Mouse (Mus musculus) retina, embryonic 14.5 days (tissue): Measurements from ENCODE around the gene Irf2.

Experiments
- DNase-seq: peaks from one replicate; pipeline ENCODE4 v3.0.0-alpha.2; 2015; ENCODE audit warnings: low spot score

Irf2 gene

DNA sequence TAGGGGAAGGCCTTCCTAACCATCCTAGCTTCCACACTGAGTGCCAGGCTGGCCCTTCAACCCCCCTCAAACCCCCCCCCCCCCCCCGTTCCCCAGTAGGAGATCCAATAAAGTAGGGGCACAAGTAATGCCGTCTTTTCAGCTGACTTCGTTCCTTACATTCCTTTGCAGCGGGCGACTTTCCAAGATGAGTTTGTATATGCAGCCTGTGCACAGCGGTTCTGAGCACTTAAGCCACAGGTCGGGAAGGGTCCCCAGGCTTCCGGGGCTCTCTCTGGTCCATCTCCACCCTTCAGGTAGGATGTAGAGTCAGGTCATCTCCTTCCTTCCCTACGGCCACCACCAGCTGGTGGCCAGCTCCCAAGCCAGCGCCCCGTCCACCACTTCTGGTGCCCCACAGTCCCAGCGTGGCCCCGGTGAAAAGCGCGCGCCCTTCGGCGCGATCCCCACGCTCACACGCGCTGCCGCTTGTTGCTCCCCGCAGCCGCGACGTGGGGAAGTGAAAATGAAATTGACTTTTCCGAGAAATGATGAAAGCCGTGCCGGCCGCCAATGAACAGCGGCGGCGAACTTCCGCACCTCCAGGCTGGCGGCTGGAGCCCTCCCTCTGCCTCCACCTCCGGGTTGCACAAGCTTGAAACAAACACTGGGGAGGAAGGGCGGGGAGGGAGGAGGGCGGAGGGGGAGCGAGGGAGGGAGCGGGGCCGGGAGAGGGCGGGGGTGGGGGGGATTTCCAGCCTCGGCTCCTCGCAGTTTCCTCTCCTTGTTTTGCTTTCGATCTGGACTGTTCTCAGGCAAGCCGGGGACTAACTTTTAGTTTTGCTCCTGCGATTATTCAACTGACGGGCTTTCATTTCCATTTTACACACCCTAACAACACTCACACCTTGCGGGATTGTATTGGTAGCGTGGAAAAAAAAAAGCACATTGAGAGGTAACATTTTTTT, at the start of gene Irf2:
TSS of gene Irf2 (plus strand) at position 730 of the 947 bp plus-strand sequence.
- DNase-seq: peak; percentile 82

DNA sequence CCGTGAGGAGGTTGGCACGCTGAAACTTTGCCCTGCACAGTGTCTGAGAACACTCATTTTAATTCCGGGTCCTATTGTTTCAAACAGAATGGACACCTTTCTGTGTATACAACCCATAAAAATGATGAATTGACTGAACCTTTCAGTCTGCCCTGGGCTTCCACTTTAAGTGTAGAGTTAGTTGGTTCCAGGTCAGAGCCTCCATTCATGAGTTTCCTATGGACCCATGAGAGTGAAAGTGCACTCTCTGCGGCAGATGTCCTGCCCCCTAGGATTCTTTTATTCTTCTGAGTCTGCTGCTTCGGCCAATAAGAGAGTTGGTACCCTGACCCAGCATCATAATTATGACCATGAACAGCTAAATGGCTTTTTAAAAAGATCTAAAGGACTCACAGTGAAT, 49.4 kb upstream of the Irf2 start:
- DNase-seq: peak; percentile 36

DNA sequence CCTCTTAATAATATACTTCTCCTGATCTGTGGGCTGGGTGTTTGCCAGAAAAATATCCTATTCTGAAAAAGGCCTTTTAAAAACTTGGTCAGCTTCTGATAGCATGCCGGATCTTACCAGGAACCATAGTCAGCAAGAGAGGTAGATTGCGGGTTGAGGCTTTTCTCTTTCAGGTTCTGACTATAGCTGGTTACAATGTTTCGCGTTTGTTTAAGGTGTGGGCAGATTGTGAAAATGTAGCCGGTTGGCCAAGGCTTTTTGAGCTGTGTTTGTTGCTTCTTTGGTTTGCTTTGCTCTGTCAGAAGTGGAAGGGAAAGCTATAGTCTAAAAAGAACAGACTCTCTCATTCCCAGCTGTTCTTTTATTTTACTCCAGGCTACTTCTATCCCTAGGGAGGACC, 49.0 kb upstream of the Irf2 start:
- DNase-seq: no peak

DNA sequence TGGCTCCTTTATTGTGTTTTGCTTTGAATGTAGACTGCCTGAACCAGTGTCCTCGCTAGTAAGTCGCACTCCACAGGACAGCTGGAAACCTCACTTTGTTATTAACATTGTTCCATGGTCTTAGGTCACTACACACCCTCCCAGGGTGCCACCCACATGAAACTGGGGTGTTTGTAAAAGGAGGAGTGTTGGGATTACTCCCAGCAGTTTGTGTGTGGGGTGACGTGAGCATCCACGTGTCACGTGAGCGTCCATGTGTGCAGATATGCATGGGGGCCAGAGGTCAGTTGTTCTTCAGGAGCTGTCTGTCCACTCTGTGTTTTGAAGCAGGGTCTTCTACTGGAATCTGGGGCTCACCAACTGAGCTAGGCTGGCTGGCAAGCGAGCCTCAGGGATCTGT, 48.2 kb upstream of the Irf2 start:
- DNase-seq: no peak

DNA sequence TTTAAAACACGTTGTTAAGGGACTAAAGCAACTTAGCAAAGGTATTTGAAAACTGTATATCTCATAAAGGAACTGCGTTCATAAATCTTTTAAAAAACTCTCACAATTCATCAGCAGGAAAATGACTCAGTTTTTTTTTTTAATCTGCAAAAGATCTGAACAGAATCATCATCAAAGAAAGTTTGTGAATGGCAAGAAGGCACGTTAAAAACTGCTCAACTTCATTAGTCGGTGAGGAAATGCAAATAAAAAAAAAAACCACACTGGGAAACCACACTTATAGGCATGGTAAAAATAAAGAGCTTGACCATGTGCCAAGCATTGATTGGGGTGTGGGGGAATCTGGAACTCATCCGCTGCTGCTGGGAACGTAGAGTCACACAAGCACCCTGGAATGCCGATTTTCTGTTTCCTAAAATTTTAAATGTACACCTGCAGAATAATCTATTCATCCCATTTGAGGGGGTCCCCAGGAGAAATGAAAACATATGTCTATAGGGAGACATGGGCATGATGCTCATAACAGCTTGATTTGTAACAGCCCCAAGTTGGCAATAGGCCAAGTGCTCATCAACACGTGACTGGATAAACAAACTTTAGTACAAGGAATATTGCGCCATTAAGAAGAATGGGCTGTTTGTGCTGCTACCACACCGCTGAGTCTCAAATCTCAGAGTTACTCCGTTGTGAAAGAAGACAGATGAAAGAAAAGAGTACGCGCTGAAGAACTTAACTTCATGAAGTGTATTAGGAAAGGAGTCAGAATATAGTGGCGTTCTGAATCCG, 43.1 kb upstream of the Irf2 start:
- no peak for DNase-seq

DNA sequence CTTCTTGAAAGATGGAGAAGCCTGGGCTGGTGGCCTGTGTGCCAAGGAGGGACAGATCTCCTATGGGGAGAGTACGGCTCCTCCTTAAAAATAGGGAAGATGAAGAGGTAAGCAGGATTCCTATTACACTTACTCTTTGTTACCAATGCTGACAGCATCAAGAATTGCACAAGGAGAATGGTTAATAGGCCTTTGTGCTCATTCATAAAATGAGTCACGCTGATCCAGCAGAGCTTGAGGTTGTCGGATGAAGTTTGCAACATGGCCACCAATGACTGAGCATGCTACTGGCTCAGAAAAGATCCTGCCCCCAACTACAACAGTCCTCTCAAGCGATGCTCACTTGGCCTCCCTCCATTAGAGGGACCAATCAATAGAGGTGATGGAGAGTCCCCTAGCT, 42.0 kb upstream of the Irf2 start:
- no peak for DNase-seq

DNA sequence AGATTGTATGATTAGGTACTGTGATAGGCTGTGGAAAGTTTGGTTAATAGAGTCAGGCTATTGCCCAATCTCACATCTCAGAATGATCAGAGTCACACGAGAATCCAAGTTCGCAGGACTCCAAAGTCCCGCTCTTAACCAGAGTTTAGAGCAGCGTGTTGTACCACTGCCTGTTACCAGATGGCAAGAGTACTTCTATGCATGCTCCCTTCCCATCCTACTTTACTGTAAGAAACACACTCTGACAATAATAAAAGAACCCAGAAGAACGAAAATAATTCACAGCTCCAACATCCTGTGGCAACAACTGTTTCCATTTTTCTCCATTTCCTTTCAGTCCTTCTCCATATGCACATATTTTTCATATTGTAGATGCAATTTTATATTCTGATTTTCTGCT, 41.4 kb upstream of the Irf2 start:
- no peak for DNase-seq

DNA sequence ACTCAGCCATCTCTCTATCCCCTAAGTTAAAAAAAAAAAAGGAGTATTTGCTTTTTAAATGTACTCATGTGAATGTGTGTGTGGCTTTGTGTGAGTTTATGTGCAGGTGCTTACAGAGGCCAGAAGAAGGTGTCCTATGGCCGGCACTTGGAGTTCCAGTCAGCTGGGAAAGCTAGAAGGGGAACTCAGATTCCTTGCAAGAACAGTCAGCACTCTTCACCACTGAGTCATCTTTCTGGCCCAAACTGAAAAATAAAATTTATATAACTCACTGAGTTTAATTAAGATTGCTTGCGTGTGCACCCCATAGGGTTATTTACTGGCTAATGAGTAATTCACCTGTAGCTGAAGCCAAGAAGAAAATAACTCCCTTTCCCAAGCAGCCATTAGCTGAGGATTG, 34.4 kb upstream of the Irf2 start:
- no peak for DNase-seq

DNA sequence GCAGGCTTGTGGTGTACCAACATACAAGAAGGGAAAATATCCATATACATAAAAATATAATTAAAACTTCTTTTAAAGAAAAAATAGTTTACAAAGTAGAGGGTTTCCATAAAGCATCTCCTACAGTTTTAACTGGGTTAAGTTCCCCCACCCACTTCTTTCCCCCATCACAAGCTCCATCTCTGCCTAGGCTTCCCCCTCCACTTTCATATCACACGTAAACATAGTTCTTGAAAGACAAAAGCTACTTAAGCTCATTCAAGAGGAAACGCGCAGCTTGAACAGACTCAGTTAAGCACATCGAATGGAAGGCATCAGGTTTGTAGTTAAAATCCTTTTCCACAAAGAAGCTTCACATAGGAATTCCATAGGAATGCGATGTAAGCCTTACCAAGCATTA, 32.8 kb upstream of the Irf2 start:
- DNase-seq: no peak

DNA sequence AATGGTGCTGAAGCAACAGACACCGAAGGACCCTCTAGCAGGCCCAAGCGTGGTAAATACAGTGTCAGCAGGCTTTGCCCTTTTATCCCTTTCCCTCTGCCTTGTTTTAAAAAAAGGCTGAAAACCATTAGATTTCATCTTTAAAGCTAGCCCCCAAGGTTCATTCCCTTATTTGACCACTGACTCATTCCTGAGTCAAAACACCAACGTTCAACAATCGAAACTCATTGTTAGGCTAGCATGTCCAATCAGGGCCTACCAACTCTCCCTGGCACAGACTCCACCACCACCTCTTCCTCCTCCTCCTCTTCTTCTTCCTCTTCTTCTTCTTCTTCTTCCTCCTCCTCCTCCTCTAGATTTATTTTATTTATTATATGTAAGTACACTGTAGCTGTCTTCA, 30.2 kb upstream of the Irf2 start:
- DNase-seq: no peak

DNA sequence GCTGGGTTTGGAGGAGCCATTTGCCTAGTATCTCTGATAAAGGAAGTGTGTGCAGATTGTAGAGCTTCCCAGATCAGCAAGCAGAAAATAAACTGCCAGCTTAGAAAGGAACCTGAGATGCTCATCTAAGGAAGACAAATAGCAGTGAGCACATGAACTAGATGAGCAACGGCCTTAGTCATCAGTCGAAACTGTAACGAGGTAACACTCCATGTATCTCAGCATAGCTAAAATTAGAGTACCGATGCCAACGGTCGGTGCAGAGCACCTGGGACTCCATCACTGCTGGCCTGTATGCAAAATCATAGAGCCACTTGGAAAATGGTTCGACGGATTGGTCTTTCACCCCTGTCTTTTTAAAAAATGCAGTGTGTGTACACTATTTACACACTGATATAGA, 29.2 kb upstream of the Irf2 start:
- no peak for DNase-seq

DNA sequence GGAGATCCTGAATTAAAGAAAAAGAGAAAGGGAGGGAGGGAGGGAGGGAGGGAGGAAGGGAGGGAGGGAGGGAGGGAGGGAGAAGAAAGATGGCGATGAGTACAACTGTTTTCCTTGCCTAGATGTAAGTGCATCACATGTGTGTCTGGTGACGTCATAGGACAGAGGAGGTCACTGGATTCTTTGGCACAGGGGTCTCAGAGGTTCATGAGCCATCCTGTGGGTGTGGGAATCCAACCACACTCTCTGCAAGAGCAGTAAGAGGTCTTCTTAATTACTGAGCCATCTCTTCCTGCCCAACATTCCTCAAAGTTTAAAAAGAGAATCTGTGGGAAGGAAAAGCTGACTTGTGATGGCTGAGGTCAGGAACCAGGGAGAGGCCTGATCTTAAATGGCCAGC, 28.0 kb upstream of the Irf2 start:
- DNase-seq: no peak

DNA sequence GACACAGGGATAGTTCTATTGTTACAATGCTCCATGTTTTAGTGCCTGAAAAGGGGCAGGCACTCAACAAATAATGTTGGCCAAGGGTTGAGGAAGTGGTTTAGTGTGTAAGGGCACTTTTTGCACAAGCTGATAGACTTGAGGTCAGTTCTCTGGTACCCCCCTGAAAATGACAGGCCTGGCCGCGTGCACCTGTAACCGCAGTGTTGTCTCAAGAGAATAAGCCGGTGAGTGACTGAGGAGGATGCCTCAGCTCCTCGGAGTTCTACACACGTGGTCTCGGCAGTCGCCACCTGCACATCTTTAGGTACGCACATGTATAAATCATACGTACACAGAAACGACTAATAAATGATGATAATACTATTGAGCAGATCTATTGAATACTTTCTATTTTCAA, 26.4 kb upstream of the Irf2 start:
- DNase-seq: no peak

DNA sequence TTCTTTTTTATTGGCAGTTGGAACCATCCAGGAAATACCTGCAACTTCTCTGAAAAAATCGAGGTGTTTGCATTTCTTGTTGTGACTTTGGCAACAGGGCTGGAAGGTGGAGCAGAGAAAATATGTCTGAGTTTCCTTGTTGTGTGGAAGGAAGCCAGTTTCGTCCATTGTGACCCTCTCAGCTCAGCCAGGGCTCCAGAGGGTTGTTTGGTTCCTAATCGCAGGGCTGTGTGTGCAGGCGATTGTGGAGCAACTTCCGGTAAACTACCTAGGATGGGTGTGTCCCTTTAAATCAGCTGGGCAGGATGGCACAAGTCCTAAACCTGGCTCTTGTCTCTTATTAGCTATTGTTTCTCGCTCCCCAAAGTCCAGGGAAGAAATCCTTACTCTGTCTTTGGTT, 25.7 kb upstream of the Irf2 start:
- DNase-seq: no peak

DNA sequence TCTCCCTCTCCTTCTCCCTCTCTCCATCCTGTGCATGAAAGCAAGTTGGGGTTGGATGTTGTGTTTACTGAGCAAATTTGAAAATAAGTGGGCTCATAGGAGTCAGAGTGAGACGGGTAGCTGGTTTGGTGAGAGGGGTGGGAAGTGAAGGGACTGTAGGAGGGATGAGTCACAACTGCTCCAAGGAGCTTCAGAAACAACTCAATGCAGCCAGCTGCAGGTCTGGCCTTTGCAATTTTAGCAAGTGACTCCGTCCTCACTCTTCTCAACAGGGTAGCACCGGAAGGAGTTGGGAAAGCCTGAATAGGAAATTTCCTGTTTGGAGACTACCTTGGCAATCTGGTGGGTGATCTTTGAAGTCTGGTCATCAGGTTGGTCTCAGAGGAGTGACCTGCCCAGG, 25.1 kb upstream of the Irf2 start:
- no peak for DNase-seq

DNA sequence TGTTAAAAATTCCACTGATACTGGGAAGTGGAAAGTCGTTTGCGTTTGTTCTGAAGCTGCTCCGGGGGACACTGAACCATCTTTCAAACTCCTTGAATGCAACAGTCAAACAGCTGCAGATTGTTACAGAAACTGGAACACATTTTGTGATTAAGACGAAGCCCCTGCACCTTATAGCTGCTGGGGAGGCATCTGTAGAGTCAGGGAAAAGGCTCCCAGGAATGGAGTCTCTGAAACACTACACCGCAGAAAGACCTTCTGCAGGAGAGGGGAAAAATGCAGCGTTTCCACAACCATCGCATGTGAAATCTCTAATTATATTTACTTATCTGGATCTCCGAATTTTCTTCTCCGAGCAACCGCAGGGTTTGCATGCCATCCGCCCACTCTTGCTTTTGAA, 23.1 kb upstream of the Irf2 start:
- no peak for DNase-seq

DNA sequence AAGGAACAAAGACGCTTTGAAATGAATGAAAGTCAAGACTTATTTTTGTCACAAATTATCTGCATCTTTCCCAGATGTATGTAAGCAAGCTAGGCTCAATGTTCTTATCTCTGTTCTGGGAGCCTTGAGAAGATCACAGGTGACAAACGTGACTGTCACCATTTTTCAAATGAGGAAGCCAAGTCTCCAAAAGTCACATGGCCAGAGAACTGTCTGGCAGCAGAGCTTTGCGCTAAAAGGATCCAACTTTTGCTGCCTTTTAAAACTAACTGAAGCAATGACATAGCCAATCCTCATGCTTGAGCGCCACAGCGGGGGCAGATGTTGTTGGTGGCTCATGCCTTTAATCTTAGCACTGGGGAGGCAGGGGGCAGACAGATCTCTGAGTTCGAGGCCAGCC, 22.4 kb upstream of the Irf2 start:
- no peak for DNase-seq

DNA sequence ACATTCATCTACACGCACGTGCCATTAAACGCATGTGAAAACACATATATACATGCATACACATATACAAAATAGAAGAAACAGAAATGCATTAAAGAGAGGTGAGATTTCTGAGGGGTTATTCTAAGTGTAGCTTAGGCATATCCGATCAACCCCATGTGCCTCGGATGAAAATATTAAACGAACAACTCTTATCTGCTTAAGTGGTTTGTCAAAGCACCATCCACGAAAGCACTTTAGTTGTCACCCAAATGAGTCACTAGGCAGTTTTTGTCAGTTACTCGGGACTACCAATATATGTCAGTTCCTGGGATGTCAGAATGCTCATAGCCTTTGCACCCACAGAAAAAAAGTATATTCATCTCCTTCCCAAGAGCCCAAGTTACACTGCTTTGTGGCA, 21.2 kb upstream of the Irf2 start:
- no peak for DNase-seq

DNA sequence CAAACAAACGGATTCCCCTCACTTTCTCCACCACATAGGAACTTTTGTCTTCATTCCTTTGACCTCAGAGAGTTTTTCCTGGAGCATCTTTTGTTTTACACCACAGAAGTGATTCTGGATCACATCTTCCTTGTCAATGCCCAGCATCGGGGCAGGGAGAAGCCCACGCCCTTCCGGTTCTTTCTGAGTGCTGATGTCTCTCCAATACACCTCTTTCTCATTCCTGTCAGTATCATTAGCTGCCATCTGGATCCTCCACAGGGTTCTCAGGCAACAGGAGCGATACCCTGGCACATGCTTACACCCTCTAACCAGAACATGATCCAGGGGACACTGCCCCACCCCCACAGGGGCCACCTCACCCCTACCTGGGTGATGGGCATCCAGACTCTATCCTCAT, 20.8 kb upstream of the Irf2 start:
- DNase-seq: no peak

DNA sequence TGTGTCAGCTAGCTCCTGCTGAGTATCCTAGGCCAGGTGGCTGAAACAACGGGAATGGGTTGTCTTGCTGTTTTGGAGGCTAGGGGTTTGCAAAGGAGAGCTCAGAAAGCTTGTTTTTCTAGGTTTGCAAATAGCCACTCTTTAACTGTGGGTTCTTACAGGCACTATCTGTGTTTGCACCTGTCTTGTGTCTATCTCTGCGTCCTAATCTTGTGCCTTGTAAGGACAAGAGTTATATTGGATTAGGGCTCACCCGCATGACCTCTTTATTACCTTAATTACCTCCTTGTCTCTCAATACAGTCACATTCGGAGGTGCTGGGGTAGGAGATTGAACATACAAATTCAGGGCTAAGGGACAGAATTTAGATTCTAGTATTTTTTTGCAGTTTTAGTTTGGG, 18.9 kb upstream of the Irf2 start:
- no peak for DNase-seq

DNA sequence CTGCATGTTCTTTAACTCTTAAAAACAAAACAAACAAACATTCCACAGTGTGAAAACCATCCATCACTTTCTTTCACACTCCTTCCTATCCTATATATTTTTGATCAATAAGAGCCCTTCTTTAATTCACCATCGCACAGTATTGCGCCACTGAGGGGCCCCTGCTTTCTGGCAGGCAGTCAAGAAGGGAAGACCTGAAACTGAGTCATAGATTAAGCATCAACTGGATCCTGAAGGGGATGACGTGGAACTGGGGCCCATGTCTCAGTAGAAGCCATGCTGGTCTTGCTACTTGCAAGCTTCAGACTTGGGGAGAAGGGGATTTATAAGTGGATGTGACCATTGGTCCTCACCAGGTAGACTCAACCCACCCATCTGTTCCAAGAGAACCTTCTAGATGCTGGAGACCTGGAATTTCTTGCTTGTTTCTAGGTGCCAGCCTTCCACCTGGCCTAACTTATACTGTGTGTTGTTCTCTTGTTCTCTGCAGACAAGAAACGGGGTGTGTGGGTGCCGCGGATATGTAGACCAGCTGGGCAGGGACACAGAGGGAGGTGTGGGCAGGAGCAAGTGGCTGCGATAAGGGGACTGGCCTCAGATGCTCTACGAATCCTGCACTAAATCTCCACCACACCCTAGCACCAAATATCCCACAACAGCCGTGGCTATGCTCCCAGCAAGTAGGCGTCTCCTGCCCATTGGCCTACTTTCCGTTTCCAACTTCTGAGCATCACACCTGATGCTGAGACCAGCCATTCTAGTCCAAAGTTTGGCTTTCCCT, 18.3 kb upstream of the Irf2 start:
- DNase-seq: no peak

DNA sequence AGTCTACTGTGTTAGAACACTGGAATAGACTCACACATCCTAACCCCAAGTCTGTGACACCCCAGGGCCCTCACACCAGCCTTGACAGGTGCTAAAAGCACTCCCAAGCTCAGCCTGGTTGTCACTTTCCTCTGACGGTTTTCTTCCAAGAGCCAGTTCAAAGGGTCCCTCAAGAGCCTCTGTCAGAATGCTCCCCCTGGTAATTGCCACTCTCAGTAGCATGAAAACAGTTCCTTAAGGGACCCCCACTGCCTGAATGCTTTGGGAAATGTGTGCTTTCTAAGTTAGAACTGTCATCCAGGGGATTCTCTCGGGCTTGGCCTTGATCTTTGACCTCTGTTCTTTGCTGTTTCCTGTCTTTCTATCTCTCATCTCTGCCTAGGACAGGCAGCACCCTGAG, 17.0 kb upstream of the Irf2 start:
- DNase-seq: no peak

DNA sequence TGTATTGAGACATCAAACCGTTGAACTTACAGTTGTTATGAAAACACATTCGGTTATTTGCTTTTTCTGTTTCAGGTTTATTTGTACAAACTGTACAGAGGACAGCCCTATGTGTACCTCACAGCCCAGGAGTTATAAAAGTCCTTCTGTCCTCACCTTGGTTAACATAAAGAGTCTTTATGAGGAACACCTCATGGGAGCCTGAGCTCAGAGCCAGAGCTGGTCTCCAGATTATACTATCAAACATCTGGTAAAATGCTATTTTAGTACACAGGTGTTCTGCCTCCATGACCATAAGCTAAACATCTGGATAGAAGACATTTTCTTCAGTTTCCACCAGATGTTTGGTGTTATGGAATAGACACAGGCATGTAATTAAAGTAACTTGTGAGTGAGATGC, 13.1 kb upstream of the Irf2 start:
- no peak for DNase-seq
